Mouse (Mus musculus) limb, embryonic 15.5 days (tissue): ENCODE data around the gene Clec4g. TPM values are rescaled to one million over a fixed set of nuclear protein-coding genes. Genes with fewer than 3 reads are reported as not detected.

Experiments used
- ATAC-seq: fragments of 200-750 bp; cut with Nextera tagmentation; 2 replicates; pipeline ENCODE4 v1.8.0; 2017; ENCODE audit warnings: low read depth, moderate TSS enrichment; ENCODE audit not compliant: insufficient number of reproducible peaks, low FRiP score, low TSS enrichment
- H3K27ac ChIP-seq: fragments of 300-500 bp; sonication (generic); 2 replicates; pipeline ENCODE4 v1.5.1; 2015; ENCODE audit warnings: moderate library complexity, mild to moderate bottlenecking, inconsistent platforms
- H3K27me3 ChIP-seq: fragments of 300-500 bp; sonication (generic); 2 replicates; pipeline ENCODE4 v1.6.1; 2015; ENCODE audit warnings: inconsistent platforms
- H3K36me3 ChIP-seq: fragments of 300-500 bp; sonication (generic); 2 replicates; pipeline ENCODE4 v1.6.1; 2015; ENCODE audit warnings: inconsistent platforms
- H3K4me1 ChIP-seq: fragments of 300-500 bp; sonication (generic); 2 replicates; pipeline ENCODE4 v1.6.1; 2015; ENCODE audit warnings: inconsistent platforms
- H3K4me2 ChIP-seq: fragments of 300-500 bp; sonication (generic); 2 replicates; pipeline ENCODE4 v1.6.1; 2015; ENCODE audit warnings: mild to moderate bottlenecking, inconsistent platforms
- H3K4me3 ChIP-seq: fragments of 300-500 bp; sonication (generic); 2 replicates; pipeline ENCODE4 v1.5.1; 2015; ENCODE audit warnings: mild to moderate bottlenecking, inconsistent platforms
- H3K9ac ChIP-seq: fragments of 300-500 bp; sonication (generic); 2 replicates; pipeline ENCODE4 v1.6.1; 2015; ENCODE audit warnings: inconsistent platforms
- H3K9me3 ChIP-seq: fragments of 300-500 bp; sonication (generic); 2 replicates; pipeline ENCODE4 v1.6.1; 2016; ENCODE audit warnings: inconsistent platforms
- WGBS: fragments of 180-500 bp; shearing (Covaris S2); methylation state at CpG from one replicate; pipeline ENCODE4 v1.1.7; 2015; 5-methylcytosine and 5-hydroxymethylcytosine counted together
- polyA plus RNA-seq: library from polyadenylated mRNA; unstranded; fragments of >200 nt; fragmentation: Nextera tagmentation; extraction: Ambion mirVana; gene quantifications from 2 replicates; pipeline ENCODE4 v1.2.1, GENCODE M21; 2015

Gene Clec4g
- polyA plus RNA-seq, 1 experiment from 2014 or later, result not detected

DNA sequence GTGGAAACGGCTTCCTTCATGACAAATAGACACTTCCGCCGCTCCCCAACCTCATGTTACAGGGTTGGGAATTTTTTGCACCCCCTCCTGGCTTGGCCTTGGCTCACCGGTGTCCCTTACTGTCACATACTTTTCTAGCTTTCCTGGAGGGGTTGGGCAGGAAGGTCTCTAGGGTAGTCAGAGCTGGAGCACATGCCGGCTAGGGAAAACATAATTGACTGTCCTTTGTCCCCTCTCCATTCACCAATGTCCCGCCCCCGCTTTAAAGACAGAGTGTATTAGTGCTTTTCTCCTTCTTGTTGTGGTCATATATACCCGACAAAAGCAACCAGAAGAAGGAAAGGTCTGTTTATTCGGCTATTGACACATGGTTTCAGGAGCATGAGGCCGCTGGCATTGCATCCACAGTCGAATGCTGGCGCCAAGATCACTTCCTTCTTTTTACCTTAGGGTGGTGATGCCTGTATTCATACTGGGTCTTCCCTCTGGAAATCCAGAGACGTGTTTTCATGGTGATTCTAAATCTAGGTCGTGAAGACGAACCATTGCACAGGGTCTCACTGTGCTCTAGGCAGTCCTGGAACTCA, 43.4 kb downstream of the Clec4g start:
- Histone ChIP-seq H3K27me3 (no peaks in the 10 kb centered on the region), H3K4me2 (peak overlapping the region; percentile 72), H3K9me3 (no peaks in the 10 kb centered on the region), H3K9ac (peak overlapping the region; percentile 95), H3K36me3 (peaks cover 29% of the 10 kb centered on the region), H3K4me1 (peaks cover 18% of the 10 kb centered on the region), H3K27ac (peak overlapping the region; percentile 93), H3K4me3 (peak overlapping the region; percentile 88)
- 3% methylated on average over 15 of the region's 15 CpGs for WGBS
- ATAC-seq, result no peak

DNA sequence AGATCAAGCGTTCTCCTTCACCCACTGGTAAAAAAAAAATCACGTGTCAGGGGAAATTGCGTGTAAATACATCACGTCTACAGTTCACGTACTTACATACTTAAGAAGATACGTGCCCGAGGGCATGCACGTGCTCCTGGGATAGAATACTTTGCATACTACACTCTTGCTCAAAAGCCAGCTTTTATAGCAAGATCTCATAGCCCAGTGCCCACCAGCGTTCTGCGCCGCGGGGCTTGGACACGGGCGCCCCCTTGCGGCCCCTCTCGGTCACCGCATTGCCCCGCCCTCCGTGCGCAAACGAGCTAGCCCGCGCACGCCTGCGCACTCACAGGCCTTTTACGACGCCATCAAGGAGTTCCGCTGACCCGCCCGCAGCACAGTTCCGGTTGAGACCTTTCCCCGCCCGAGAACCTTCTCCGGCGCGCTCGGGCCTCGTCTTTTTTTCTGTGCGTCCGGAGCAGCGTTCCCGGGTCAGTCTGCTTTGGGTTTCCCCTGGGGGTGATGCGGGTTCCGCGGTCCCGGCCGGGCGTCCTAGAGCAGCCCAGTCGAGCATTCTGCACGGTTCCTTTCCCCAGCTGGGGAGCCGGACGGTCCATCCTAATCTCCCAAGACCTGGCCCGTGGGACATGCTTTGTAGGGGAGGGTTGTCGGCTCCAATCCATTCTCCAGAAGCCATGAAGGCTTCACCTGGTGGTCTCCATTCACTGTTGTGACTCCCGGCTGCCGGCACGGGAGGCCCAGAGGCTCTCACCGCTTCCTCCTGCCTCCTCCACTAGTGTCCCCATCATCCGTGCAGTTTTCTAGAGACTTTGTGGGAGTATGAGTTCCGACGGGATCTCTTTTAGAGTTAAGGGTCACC, 44.1 kb downstream of the Clec4g start, which contains the start of gene Trappc5:
TSS of gene Trappc5 (plus strand) at position 169 of the 862 bp plus-strand sequence.
- peak; percentile 85 for ATAC-seq
- Histone ChIP-seq H3K4me1 (peaks cover 18% of the 10 kb centered on the region), H3K4me2 (peak within 1 kb of the TSS; percentile 72), H3K27me3 (no peaks in the 10 kb centered on the region), H3K4me3 (peak within 1 kb of the TSS; percentile 88), H3K36me3 (peaks cover 27% of the 10 kb centered on the region), H3K27ac (peak within 1 kb of the TSS; percentile 93), H3K9ac (peak within 1 kb of the TSS; percentile 95), H3K9me3 (no peaks in the 10 kb centered on the region)
- 1% methylated on average over 61 of the region's 61 CpGs for WGBS

DNA sequence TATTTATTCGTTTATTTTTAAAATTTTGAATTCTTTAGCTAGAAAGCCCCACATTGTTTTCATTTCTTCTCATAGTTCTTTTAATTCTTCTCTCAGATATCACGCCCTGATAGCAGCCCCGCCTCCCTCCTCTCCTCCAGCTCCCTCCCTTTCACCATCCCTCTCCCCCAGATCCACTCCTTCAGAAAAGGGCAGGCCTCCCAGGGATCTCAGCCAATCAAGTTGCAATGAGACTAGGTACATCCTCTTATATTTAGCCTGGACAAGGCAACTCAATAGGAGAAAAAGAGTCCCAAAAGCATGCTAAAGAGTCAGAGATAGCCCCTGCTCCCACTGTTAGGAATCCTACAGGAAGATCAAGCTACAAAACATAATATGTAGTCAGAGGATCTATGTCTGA, 45.8 kb downstream of the Clec4g start:
- Histone ChIP-seq H3K27ac (no peak overlapping the region), H3K9ac (no peak overlapping the region), H3K9me3 (no peaks in the 10 kb centered on the region), H3K27me3 (no peaks in the 10 kb centered on the region), H3K36me3 (peaks cover 11% of the 10 kb centered on the region), H3K4me1 (peaks cover 18% of the 10 kb centered on the region), H3K4me3 (no peak overlapping the region), H3K4me2 (no peak overlapping the region)
- 57% methylated on average over 3 of the region's 3 CpGs for WGBS
- no peak for ATAC-seq

DNA sequence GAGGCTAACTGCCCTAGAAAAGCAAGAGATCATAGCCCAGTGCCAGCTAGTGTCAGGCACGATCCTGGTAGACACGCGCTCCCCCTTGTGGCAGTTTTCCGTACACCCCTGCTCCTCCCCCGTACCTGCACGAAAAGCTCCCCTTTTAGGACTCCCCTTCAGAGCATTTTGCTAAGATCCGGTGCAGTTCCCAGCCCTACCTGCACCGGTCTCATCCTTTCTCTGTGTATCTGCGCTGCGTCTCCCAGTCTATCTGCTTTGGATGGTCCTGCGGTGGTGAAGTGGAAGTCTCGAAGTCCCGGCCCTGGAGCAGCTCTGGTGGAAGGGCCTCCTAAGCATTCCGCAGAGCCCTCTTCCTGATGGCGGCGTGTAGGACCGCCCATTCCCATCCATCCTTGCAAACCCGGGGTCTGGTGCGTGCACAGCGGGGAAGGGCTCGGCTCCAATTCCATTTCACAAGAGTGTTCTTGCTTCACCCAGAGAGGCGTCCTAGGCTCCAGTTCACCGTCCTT, 48.4 kb downstream of the Clec4g start, which contains the start of gene Fcor:
TSS of gene Fcor (minus strand) at position 383 of the 512 bp plus-strand sequence.
- Histone ChIP-seq H3K9me3 (no peaks in the 10 kb centered on the region), H3K27ac (peak within 1 kb of the TSS; percentile 85), H3K4me1 (peaks cover 6% of the 10 kb centered on the region), H3K27me3 (no peaks in the 10 kb centered on the region), H3K36me3 (no peaks in the 10 kb centered on the region), H3K4me3 (peak within 1 kb of the TSS; percentile 61), H3K9ac (peak within 1 kb of the TSS; percentile 51), H3K4me2 (peak within 1 kb of the TSS; percentile 79)
- ATAC-seq, result peak; percentile 85
- under 1% methylated on average over 23 of the region's 23 CpGs for WGBS

DNA sequence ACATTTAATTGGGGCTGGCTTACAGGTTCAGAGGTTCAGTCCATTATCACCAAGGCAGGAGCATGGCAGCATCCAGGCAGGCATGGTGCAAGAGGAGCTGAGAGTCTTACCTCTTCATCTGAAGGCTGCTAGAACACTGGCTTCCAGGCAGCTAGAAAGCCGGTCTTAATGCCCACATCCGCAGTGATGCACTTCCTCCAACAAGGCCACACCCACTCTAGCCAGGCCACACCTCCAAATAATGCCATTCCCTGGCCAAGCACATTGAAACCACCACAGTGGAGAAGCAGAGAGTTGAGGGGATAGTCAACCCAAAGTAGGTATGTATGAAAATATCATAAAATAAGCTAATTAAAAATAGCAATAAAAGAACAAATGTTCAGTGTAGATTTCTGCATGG, 50.1 kb downstream of the Clec4g start:
- Histone ChIP-seq H3K9ac (no peak overlapping the region), H3K4me3 (no peak overlapping the region), H3K4me1 (0 out of 2 replicates have a peak, but pooled peaks cover 5% of the 10 kb centered on the region), H3K27me3 (no peaks in the 10 kb centered on the region), H3K36me3 (no peaks in the 10 kb centered on the region), H3K27ac (no peak overlapping the region), H3K4me2 (no peak overlapping the region), H3K9me3 (no peaks in the 10 kb centered on the region)
- ATAC-seq, result no peak
- 70% methylated on average over 2 of the region's 2 CpGs for WGBS

DNA sequence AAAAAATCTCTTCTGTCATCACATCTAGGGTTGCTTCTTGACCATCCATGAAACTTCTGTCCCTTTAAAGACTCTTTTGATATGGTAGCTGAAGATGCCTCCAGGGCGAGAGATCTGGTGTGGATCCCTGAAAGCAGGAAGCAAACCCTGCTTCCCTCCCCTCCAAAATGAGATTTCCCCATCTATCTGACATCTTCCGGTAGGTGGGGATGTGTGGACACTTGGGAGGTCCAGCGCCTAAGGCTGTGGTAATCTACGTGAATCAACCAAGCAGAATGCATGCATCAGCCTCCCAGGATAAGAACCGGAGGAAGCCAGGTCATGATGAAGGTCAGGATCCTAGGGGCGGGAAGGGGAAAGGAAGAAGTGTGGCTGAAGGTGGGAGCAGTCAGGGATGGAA, 54.9 kb downstream of the Clec4g start, which contains the start of gene Mcemp1:
TSS of gene Mcemp1 (plus strand) at position 248 of the 400 bp plus-strand sequence.
- no peak within 1 kb of the TSS for H3K27ac ChIP-seq
- no peak within 1 kb of the TSS for H3K9ac ChIP-seq
- H3K9me3 ChIP-seq, result no peaks in the 10 kb centered on the region
- H3K36me3 ChIP-seq, result no peaks in the 10 kb centered on the region
- no peaks in the 10 kb centered on the region for H3K4me1 ChIP-seq
- ATAC-seq, result no peak
- 68% methylated on average over 6 of the region's 6 CpGs for WGBS
- no peaks in the 10 kb centered on the region for H3K27me3 ChIP-seq
- H3K4me3 ChIP-seq, result no peak within 1 kb of the TSS
- no peak within 1 kb of the TSS for H3K4me2 ChIP-seq

DNA sequence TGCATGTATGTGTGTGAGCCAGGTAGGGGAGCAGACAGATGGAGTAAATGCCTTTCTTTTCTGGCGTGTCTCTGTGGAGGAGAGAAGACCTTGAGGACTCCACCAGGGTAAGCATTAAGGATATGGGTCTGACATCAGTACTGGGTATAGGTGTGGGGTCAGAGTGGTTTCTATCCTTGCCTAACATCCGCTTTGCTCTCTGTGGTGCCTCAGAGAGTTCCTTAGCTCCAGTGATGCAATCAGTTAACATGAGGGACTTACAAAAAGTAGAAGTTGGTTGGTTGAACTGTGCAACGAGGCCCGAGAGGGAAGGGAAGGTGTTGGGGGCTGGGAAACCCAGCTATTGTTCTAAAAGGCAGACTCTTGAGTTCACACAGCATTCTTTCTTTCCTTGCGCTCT, 56.0 kb downstream of the Clec4g start:
- WGBS, result 59% methylated on average over 4 of the region's 5 CpGs
- H3K36me3 ChIP-seq, result no peaks in the 10 kb centered on the region
- no peak for ATAC-seq
- no peaks in the 10 kb centered on the region for H3K9me3 ChIP-seq
- H3K27me3 ChIP-seq, result no peaks in the 10 kb centered on the region
- no peak overlapping the region for H3K27ac ChIP-seq
- no peak overlapping the region for H3K4me2 ChIP-seq
- H3K4me3 ChIP-seq, result no peak overlapping the region
- H3K4me1 ChIP-seq, result no peaks in the 10 kb centered on the region
- H3K9ac ChIP-seq, result no peak overlapping the region

DNA sequence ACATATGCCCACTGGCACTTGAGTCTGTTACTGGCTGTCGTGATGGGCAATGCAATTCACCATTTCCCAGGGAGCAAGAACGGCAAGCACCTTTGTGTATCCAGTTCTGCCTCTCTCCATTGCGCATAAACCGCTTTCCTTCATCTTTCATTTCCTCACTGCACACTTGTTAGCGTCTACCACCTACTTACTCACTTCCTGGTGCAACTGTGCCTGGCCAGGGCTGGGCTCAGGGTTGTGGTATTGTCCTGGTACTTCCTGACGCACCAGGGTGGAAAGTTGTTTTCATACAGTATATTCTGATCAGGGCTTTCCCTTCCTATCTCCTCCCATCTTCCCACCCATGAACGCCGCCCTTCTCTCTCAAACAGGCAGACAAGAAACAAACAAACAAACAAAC, 59.6 kb downstream of the Clec4g start:
- no peak overlapping the region for H3K4me2 ChIP-seq
- no peak overlapping the region for H3K4me3 ChIP-seq
- 83% methylated on average over 8 of the region's 8 CpGs for WGBS
- ATAC-seq, result no peak
- H3K36me3 ChIP-seq, result no peaks in the 10 kb centered on the region
- H3K9me3 ChIP-seq, result no peaks in the 10 kb centered on the region
- no peaks in the 10 kb centered on the region for H3K4me1 ChIP-seq
- no peak overlapping the region for H3K9ac ChIP-seq
- H3K27ac ChIP-seq, result no peak overlapping the region
- no peaks in the 10 kb centered on the region for H3K27me3 ChIP-seq

Other genes with a start within 250 kb of the Clec4g start
- not detected in 2 replicates for gene Tex45, start 249.8 kb downstream of the Clec4g start, polyA plus RNA-seq
- gene Zfp358, start 227.5 kb downstream of the Clec4g start, polyA plus RNA-seq, result 43.7 and 45.9 TPM in 2 replicates
- 50.8 and 53.3 TPM in 2 replicates for gene Mcoln1, start 220.2 kb downstream of the Clec4g start, polyA plus RNA-seq
- 21.8 and 23.5 TPM in 2 replicates for gene Pnpla6, start 205.3 kb downstream of the Clec4g start, polyA plus RNA-seq
- 0.26 and 0.47 TPM in 2 replicates for gene C330021F23Rik, start 152.7 kb downstream of the Clec4g start, polyA plus RNA-seq
- 11.4 and 11.6 TPM in 2 replicates for gene Camsap3, start 133.4 kb downstream of the Clec4g start, polyA plus RNA-seq
- 50.1 and 52.3 TPM in 2 replicates for gene Xab2, start 99.3 kb downstream of the Clec4g start, polyA plus RNA-seq
- gene Pet100, start 99.1 kb downstream of the Clec4g start, polyA plus RNA-seq, result 94.9 and 112 TPM in 2 replicates
- 0.12 TPM in 1 of 2 replicates, not detected in the other for gene Pcp2, start 95.1 kb downstream of the Clec4g start, polyA plus RNA-seq
- gene Stxbp2, start 89.7 kb downstream of the Clec4g start, polyA plus RNA-seq, result 42.5 and 43.0 TPM in 2 replicates
- not detected in 2 replicates for gene Retn, start 64.9 kb downstream of the Clec4g start, polyA plus RNA-seq
- gene Mcemp1, start 54.9 kb downstream of the Clec4g start, polyA plus RNA-seq, result 0.51 and 1.1 TPM in 2 replicates
- 7.6 and 9.9 TPM in 2 replicates for gene Fcor, start 48.3 kb downstream of the Clec4g start, polyA plus RNA-seq
- gene Trappc5, start 44.4 kb downstream of the Clec4g start, polyA plus RNA-seq, result 37.7 and 39.0 TPM in 2 replicates
- gene Fcer2a, start 26.5 kb downstream of the Clec4g start, polyA plus RNA-seq, result 0.17 and 0.33 TPM in 2 replicates
- gene Cd209a, start 28.3 kb upstream of the Clec4g start, polyA plus RNA-seq, result 0.52 and 0.77 TPM in 2 replicates
- not detected in 2 replicates for gene Cd209e, start 133.7 kb upstream of the Clec4g start, polyA plus RNA-seq
- gene Cd209d, start 157.9 kb upstream of the Clec4g start, polyA plus RNA-seq, result not detected in 2 replicates
- not detected in 2 replicates for gene Cd209b, start 206.2 kb upstream of the Clec4g start, polyA plus RNA-seq
- 0.27 and 0.36 TPM in 2 replicates for gene Cd209c, start 234.1 kb upstream of the Clec4g start, polyA plus RNA-seq